8 mouse cellular contexts compared by ENCODE assay signal in the genomic region with DNA sequence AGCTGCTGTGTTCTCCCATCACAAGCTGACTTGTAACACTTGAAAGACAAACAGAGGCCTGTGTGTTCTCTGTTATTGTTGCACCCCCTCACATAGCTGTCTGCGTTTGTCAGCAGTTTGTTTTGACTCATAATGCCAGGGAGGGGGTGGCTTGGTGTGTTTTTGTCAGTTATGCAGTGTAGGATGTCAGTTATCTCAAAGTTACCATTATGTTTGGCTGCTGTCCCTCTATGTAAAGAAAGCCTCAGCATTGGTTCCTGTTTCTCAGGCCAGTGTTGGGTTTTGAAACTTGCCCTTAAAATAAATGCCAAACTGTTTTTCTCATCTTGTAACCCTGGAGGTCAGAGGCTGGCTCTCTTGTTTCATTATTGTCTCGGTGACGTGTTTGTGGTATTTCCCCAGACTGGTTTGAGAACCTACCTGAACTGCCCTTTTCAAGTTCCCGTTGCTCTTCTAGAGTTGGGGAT. TPM values are rescaled to one million over a fixed set of nuclear protein-coding genes. Genes with fewer than 3 reads are reported as not detected.
A peak's percentile ranks its signal among the peaks of the same experiment; 100 is the strongest.
DNase-seq lines count a peak whose midpoint lies in the region; ATAC-seq and TF ChIP-seq lines count a peak whose summit lies in the region.

No protein-coding gene starts in this region.

- H3K4me2 ChIP-seq in liver, embryonic 14.5 days (ENCODE audit: low read depth): peak overlapping the region; percentile 44; the same call in 1 of the 2 replicates

- peaks cover 8 to 32% of the 10 kb centered on the region in 2 experiments for H3K4me1 ChIP-seq in liver, embryonic 14.5 days (replicated peaks; ENCODE audit: control insufficient read depth in 2 of 2, insufficient read depth in 2 of 2, low read length in 1 of 2)

- no peak overlapping the region for H3K4me3 ChIP-seq in liver, embryonic 14.5 days (ENCODE audit: insufficient read depth in 1 of 2, low read depth in 2 of 2, low read length in 2 of 2)

- peak; percentile 93 for DNase-seq in heart, adult 11 months
- no peak for DNase-seq in heart, postnatal 25 days (ENCODE audit: low spot score)
- peak; percentile 72 for DNase-seq in 3T3-L1 (ENCODE audit: low read depth, low spot score)
- peak; percentile 48 for DNase-seq in brain, embryonic 14.5 days (ENCODE audit: low read depth)
- no peak for DNase-seq in liver, embryonic 14.5 days (ENCODE audit: low read depth in 3 of 3, low spot score in 3 of 3)
- no peak for DNase-seq in adrenal gland, postnatal 10 days
- DNase-seq in ovary, postnatal 10 days (ENCODE audit: low spot score): no peak

- TF ChIP-seq CTCF in brain, embryonic 14.5 days (IDR thresholded peaks at IDR 0.05; ENCODE audit: borderline replicate concordance, extremely low read depth, insufficient read depth, insufficient read length): no peak
- no peak for TF ChIP-seq CTCF in liver, embryonic 14.5 days (IDR thresholded peaks at IDR 0.05; ENCODE audit: low read depth)

- peak overlapping the region; percentile 31 for H3K27ac ChIP-seq in liver, embryonic 14.5 days

- no peak for TF ChIP-seq POLR2A in brain, embryonic 14.5 days (IDR thresholded peaks at IDR 0.05; ENCODE audit: borderline replicate concordance, extremely low read depth, insufficient read depth, insufficient read length, poor library complexity, severe bottlenecking)

- H3K36me3 ChIP-seq in liver, embryonic 14.5 days (replicated peaks; ENCODE audit: control insufficient read depth, insufficient read depth, low read depth): no peaks in the 10 kb centered on the region

- intact Hi-C loops in heart, postnatal 25 days (cut with DNase I): no loop called here

- 20% methylated on average over 4 of the region's 4 CpGs for WGBS in liver, embryonic 14.5 days (ENCODE audit: insufficient replicate concordance)

- no peak for TF ChIP-seq EP300 in liver, embryonic 14.5 days (IDR thresholded peaks at IDR 0.05; ENCODE audit: low read depth)

- peak; percentile 44 for ATAC-seq in liver, embryonic 14.5 days (ENCODE audit: insufficient read depth)
- ATAC-seq in cerebellum, adult (ENCODE audit: insufficient number of reproducible peaks, low FRiP score, low TSS enrichment): no peak

- no peaks in the 10 kb centered on the region for H3K9me3 ChIP-seq in liver, embryonic 14.5 days (ENCODE audit: control insufficient read depth, low read length)

- no peak overlapping the region; the same call in 1 of the 2 replicates for H3K9ac ChIP-seq in liver, embryonic 14.5 days (replicated peaks)

- no peaks in the 10 kb centered on the region for H3K27me3 ChIP-seq in liver, embryonic 14.5 days (ENCODE audit: control insufficient read depth, insufficient read depth, low read length)

RNA-seq across cellular contexts. Expression of a gene that starts 30.0 kb away (rescaled TPM):
- total RNA-seq in heart, postnatal 25 days (2021): 10 to 100 TPM; 14.2 to 16.1 TPM
- 29.9 and 31.8 TPM in 2 replicates for polyA plus RNA-seq in brain, embryonic 14.5 days (2012; rRNA removed)
- 1.8 TPM in 2 replicates for polyA plus RNA-seq in liver, embryonic 14.5 days (2012; rRNA removed)
- 1.8 and 2.2 TPM in 2 replicates for polyA plus RNA-seq in liver, embryonic 14.5 days (2014; fragmentation: Nextera tagmentation; extraction: Ambion mirVana)
- total RNA-seq in adrenal gland, postnatal 10 days (2021): 10 to 100 TPM; 25.1 to 27.0 TPM

Comparison
In these comparisons a context has a peak if more than half of its experiments do, and no peak if none do; other contexts are left out.
1. DNase-seq: peak in heart, adult 11 months (single experiment), 3T3-L1 (single experiment) and brain, embryonic 14.5 days (single experiment); none in heart, postnatal 25 days (single experiment), liver, embryonic 14.5 days (0 of 3), adrenal gland, postnatal 10 days (single experiment) and ovary, postnatal 10 days (single experiment).